Comparison of ENCODE assay signal across 11 mouse cellular contexts in genomic region chr12:77852595-77853577, GRCm38 (mm10).
DNase-seq lines count a peak whose midpoint lies in the region; ATAC-seq and TF ChIP-seq lines count a peak whose summit lies in the region.
"Had no signal": no experiment of that assay in that cellular context is flagged by ENCODE, and none has a peak within 500 bp of the region (broad histone marks: within the 10 kb centered on the region; RNA-seq: fewer than 3 reads in every experiment).

No protein-coding gene starts in this region.

- H3K9me3 ChIP-seq in forebrain, embryonic 11.5 days (ENCODE audit: control insufficient read depth, low read length): no peaks in the 10 kb centered on the region
- H3K9me3 ChIP-seq in forebrain, embryonic 16.5 days (ENCODE audit: control insufficient read depth, low read length): no peaks in the 10 kb centered on the region
- H3K9me3 ChIP-seq in stomach, embryonic 14.5 days (ENCODE audit: control insufficient read depth, low read depth, low read length): no peaks in the 10 kb centered on the region
- H3K9me3 ChIP-seq in stomach, postnatal 0 days (ENCODE audit: control insufficient read depth, low read length): no peaks in the 10 kb centered on the region
- no peaks in the 10 kb centered on the region for H3K9me3 ChIP-seq in limb, embryonic 13.5 days

- peak; percentile 78 for ATAC-seq in forebrain, embryonic 11.5 days (replicated peaks; ENCODE audit: low FRiP score)
- ATAC-seq in forebrain, embryonic 16.5 days: no peak; the same call in 1 of the 2 replicates
- peak; percentile 74; the same call in 1 of the 2 replicates for ATAC-seq in stomach, embryonic 14.5 days (ENCODE audit: insufficient number of reproducible peaks, insufficient read depth, low FRiP score, low read depth)
- no peak for ATAC-seq in stomach, postnatal 0 days (ENCODE audit: low FRiP score, low TSS enrichment)
- ATAC-seq in limb, embryonic 13.5 days (ENCODE audit: low FRiP score, low read depth): peak; percentile 74
- no peak for ATAC-seq in cerebellum, adult (ENCODE audit: insufficient number of reproducible peaks, low FRiP score, low TSS enrichment)

- no peak overlapping the region for H3K9ac ChIP-seq in forebrain, embryonic 11.5 days (ENCODE audit: low read length)
- no peak overlapping the region for H3K9ac ChIP-seq in forebrain, embryonic 16.5 days (replicated peaks; ENCODE audit: low read depth, low read length)
- H3K9ac ChIP-seq in stomach, embryonic 14.5 days (replicated peaks; ENCODE audit: low read depth, low read length): no peak overlapping the region
- no peak overlapping the region for H3K9ac ChIP-seq in stomach, postnatal 0 days (ENCODE audit: low read length)
- no peak overlapping the region for H3K9ac ChIP-seq in limb, embryonic 13.5 days

- peak overlapping the region; percentile 57; the same call in 1 of the 2 replicates for H3K27ac ChIP-seq in forebrain, embryonic 11.5 days (ENCODE audit: low read depth, low read length)
- H3K27ac ChIP-seq in forebrain, embryonic 16.5 days (ENCODE audit: low read length): no peak overlapping the region
- H3K27ac ChIP-seq in stomach, embryonic 14.5 days (ENCODE audit: low read length): no peak overlapping the region
- H3K27ac ChIP-seq in stomach, postnatal 0 days (replicated peaks): no peak overlapping the region
- no peak overlapping the region for H3K27ac ChIP-seq in limb, embryonic 13.5 days
- H3K27ac ChIP-seq: kidney, postnatal 0 days had no signal

- DNase-seq in forebrain, embryonic 11.5 days (ENCODE audit: low spot score): peak; percentile 53
- no peak for DNase-seq in stomach, postnatal 0 days (ENCODE audit: low spot score)
- DNase-seq in spleen, postnatal 4 days (ENCODE audit: low spot score in 2 of 2): no peak
- no peak for DNase-seq in frontal cortex, postnatal 10 days (ENCODE audit: low spot score in 2 of 2)
- DNase-seq: B cell, adult 2 months; liver had no signal

- WGBS in forebrain, embryonic 11.5 days: 23% methylated on average over 9 of the region's 9 CpGs
- 14% methylated on average over 9 of the region's 9 CpGs for WGBS in forebrain, embryonic 16.5 days
- 21% methylated on average over 9 of the region's 9 CpGs for WGBS in stomach, embryonic 14.5 days
- 24% methylated on average over 9 of the region's 9 CpGs for WGBS in stomach, postnatal 0 days
- 32% methylated on average over 9 of the region's 9 CpGs for WGBS in limb, embryonic 13.5 days

- no peak overlapping the region for H3K4me2 ChIP-seq in forebrain, embryonic 11.5 days (ENCODE audit: low read depth, low read length, severe bottlenecking)
- no peak overlapping the region for H3K4me2 ChIP-seq in forebrain, embryonic 16.5 days (ENCODE audit: low read length)
- no peak overlapping the region for H3K4me2 ChIP-seq in stomach, embryonic 14.5 days (replicated peaks; ENCODE audit: low read depth, low read length)
- no peak overlapping the region for H3K4me2 ChIP-seq in stomach, postnatal 0 days (replicated peaks; ENCODE audit: low read depth)
- H3K4me2 ChIP-seq in limb, embryonic 13.5 days (replicated peaks): no peak overlapping the region

- no peak for TF ChIP-seq CTCF in stomach, postnatal 0 days (IDR thresholded peaks at IDR 0.05; ENCODE audit: low read depth)

- H3K4me3 ChIP-seq in forebrain, embryonic 11.5 days (ENCODE audit: low read depth, low read length): no peak overlapping the region
- H3K4me3 ChIP-seq in forebrain, embryonic 16.5 days (replicated peaks; ENCODE audit: low read length): no peak overlapping the region
- H3K4me3 ChIP-seq in stomach, embryonic 14.5 days (ENCODE audit: low read depth, low read length): no peak overlapping the region
- H3K4me3 ChIP-seq in stomach, postnatal 0 days (ENCODE audit: low read depth, low read length): no peak overlapping the region
- H3K4me3 ChIP-seq in limb, embryonic 13.5 days: no peak overlapping the region

- no peaks in the 10 kb centered on the region for H3K27me3 ChIP-seq in forebrain, embryonic 11.5 days (ENCODE audit: control insufficient read depth, insufficient read depth, low read length)
- H3K27me3 ChIP-seq in forebrain, embryonic 16.5 days (replicated peaks; ENCODE audit: control insufficient read depth, insufficient read depth, low read length): no peaks in the 10 kb centered on the region
- H3K27me3 ChIP-seq in stomach, embryonic 14.5 days (ENCODE audit: control insufficient read depth, insufficient read depth, low read length): no peaks in the 10 kb centered on the region
- no peaks in the 10 kb centered on the region for H3K27me3 ChIP-seq in stomach, postnatal 0 days (ENCODE audit: control insufficient read depth, insufficient read depth, low read length)
- H3K27me3 ChIP-seq in limb, embryonic 13.5 days: peaks cover 10% of the 10 kb centered on the region

- no peak for TF ChIP-seq EP300 in stomach, postnatal 0 days (optimal IDR thresholded peaks at IDR 0.05)

- peaks cover 12% of the 10 kb centered on the region for H3K4me1 ChIP-seq in forebrain, embryonic 11.5 days (replicated peaks; ENCODE audit: control insufficient read depth, insufficient read depth, low read length)
- peaks cover 11% of the 10 kb centered on the region for H3K4me1 ChIP-seq in forebrain, embryonic 16.5 days (replicated peaks; ENCODE audit: control insufficient read depth, insufficient read depth, low read length)
- 0 out of 2 replicates have a peak, but pooled peaks cover 2% of the 10 kb centered on the region for H3K4me1 ChIP-seq in stomach, embryonic 14.5 days (ENCODE audit: control insufficient read depth, insufficient read depth, low read length)
- no peaks in the 10 kb centered on the region for H3K4me1 ChIP-seq in stomach, postnatal 0 days (replicated peaks; ENCODE audit: control insufficient read depth, insufficient read depth)
- H3K4me1 ChIP-seq in limb, embryonic 13.5 days: peaks cover 28% of the 10 kb centered on the region

- H3K36me3 ChIP-seq in forebrain, embryonic 11.5 days (ENCODE audit: control insufficient read depth, insufficient read depth, low read length): no peaks in the 10 kb centered on the region
- H3K36me3 ChIP-seq in forebrain, embryonic 16.5 days (ENCODE audit: control insufficient read depth, insufficient read depth): no peaks in the 10 kb centered on the region
- no peaks in the 10 kb centered on the region for H3K36me3 ChIP-seq in stomach, embryonic 14.5 days (ENCODE audit: control insufficient read depth, insufficient read depth, low read length)
- H3K36me3 ChIP-seq in stomach, postnatal 0 days (ENCODE audit: control insufficient read depth, insufficient read depth, low read length): no peaks in the 10 kb centered on the region
- no peaks in the 10 kb centered on the region for H3K36me3 ChIP-seq in limb, embryonic 13.5 days

Comparison
In these comparisons a context has a peak if more than half of its experiments do, and no peak if none do; other contexts are left out.
1. ATAC-seq: peak in forebrain, embryonic 11.5 days (single experiment), stomach, embryonic 14.5 days (single experiment) and limb, embryonic 13.5 days (single experiment); none in forebrain, embryonic 16.5 days (single experiment), stomach, postnatal 0 days (single experiment) and cerebellum, adult (single experiment).